In the genomic region with DNA sequence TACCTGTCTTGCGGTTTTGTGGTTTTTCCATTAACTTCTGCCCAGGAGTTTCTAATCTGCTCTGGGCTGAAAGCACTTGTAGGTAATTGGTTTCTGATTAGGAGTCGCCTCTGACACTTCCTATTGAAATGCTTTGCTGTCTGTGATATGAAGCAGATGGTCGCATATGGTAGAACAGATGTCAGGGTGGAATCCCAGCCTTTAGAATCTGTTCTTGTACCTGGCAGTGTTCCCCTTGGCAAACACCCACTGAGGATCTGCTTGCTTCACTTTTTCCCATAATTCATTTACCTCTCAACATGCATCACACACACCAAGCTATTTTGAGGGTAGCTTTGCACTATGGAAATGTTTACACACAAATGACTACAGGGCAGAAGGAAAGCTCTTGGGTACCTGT, we compare ENCODE assay signal across 8 mouse cellular contexts. TPM values are rescaled to one million over a fixed set of nuclear protein-coding genes. Genes with fewer than 3 reads are reported as not detected.
DNase-seq lines count a peak whose midpoint lies in the region.
"Had no signal": no experiment of that assay in that cellular context is flagged by ENCODE, and none has a peak within 500 bp of the region (broad histone marks: within the 10 kb centered on the region; RNA-seq: fewer than 3 reads in every experiment).

No protein-coding gene starts in this region.

- DNase-seq in NIH3T3 (ENCODE audit: low read depth): peak; percentile 80
- DNase-seq in brain, embryonic 18.5 days (ENCODE audit: low read depth, low spot score): peak; percentile 68
- peak; percentile 19 to 32 for DNase-seq in frontal cortex, postnatal 25 days (ENCODE audit: low spot score in 2 of 2)
- DNase-seq in left cerebral cortex, adult 18-20 months (ENCODE audit: low spot score in 2 of 2): peak; percentile 75 to 82
- DNase-seq in ovary, postnatal 14 days (ENCODE audit: low spot score): no peak
- DNase-seq in ovary, postnatal 10 days (ENCODE audit: low spot score): no peak
- no peak for DNase-seq in thymus, postnatal 36 days

RNA-seq across cellular contexts. Expression of gene Pard3, which starts 44.2 kb away (rescaled TPM):
- 10 to 100 TPM; 16.4 to 21.6 TPM for total RNA-seq in left cerebral cortex, adult 18-20 months (2021)
- total RNA-seq: hematopoietic stem cell, adult 5-6 weeks had no signal

Comparison
In these comparisons a context has a peak if more than half of its experiments do, and no peak if none do; other contexts are left out.
1. DNase-seq: peak in NIH3T3 (single experiment), brain, embryonic 18.5 days (single experiment), frontal cortex, postnatal 25 days (2 of 2) and left cerebral cortex, adult 18-20 months (2 of 2); none in ovary, postnatal 14 days (single experiment), ovary, postnatal 10 days (single experiment) and thymus, postnatal 36 days (0 of 2).